In the genomic region with DNA sequence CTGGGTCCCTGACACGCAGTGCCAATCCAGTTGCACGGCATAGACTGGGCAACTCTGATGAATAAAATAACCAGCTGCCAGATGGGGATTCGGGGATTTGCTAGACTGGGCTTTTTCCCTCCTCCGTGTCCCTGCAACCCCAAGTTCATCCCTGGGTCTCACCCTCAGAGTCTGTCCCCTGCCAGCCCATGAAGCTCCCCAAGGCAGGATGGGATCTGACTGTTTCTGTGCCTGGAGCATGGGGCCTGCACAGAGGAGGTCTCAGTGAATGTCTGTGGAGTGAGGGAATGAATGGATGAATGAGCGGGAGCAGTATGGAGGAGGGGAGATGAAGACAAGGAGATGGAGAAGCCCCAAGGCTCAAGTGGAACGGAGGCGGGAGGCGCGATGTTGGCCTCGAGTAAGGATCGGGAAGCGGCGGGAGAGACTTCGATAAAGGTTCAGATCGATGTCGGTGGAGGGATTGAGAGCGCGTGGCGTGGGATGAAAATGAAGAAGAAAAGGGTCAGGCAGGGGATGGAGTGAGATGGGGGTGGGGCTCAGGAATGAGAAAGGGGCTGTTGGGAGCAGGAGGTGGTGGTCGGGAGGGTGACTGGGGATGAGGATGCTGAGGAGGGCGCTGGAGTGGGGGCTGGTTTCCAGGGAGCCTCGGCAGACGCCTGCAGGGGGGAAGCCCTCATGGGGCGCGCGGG, we compare ENCODE assay signal across 8 mouse cellular contexts. TPM values are rescaled to one million over a fixed set of nuclear protein-coding genes. Genes with fewer than 3 reads are reported as not detected.
DNase-seq lines count a peak whose midpoint lies in the region; ATAC-seq and TF ChIP-seq lines count a peak whose summit lies in the region.

No protein-coding gene starts in this region.

- H3K9ac ChIP-seq in intestine, embryonic 15.5 days: peak overlapping the region; percentile 73
- peak overlapping the region; percentile 86 for H3K9ac ChIP-seq in neural tube, embryonic 11.5 days (ENCODE audit: low read length)

- intact Hi-C loops in gastrocnemius, adult 2 months (cut with DNase I): no loop called here

- TF ChIP-seq CTCF in gastrocnemius, adult 2 months (IDR thresholded peaks at IDR 0.05): no peak
- TF ChIP-seq CTCF in thymus, adult 2 months (IDR thresholded peaks at IDR 0.05; ENCODE audit: borderline replicate concordance, control insufficient read depth, extremely low read depth, insufficient read depth, low read length, poor library complexity): peak; percentile 25; the same call in 1 of the 2 replicates

- H3K4me1 ChIP-seq in thymus, adult 2 months (replicated peaks; ENCODE audit: control insufficient read depth, insufficient read depth, low read length): peaks cover 12% of the 10 kb centered on the region
- peaks cover 15% of the 10 kb centered on the region for H3K4me1 ChIP-seq in intestine, embryonic 15.5 days (replicated peaks)
- peaks cover 18% of the 10 kb centered on the region for H3K4me1 ChIP-seq in neural tube, embryonic 11.5 days (ENCODE audit: control insufficient read depth, insufficient read depth, low read length)

- no peaks in the 10 kb centered on the region for H3K27me3 ChIP-seq in thymus, adult 2 months (ENCODE audit: control insufficient read depth, insufficient read depth, low read length)
- H3K27me3 ChIP-seq in intestine, embryonic 15.5 days (replicated peaks): no peaks in the 10 kb centered on the region
- H3K27me3 ChIP-seq in neural tube, embryonic 11.5 days (ENCODE audit: control insufficient read depth, insufficient read depth, low read length): no peaks in the 10 kb centered on the region

- no peak for DNase-seq in gastrocnemius, adult 2 months
- DNase-seq in gastrocnemius, postnatal 10 days: no peak
- DNase-seq in thymus, adult 2 months: peak; percentile 22
- no peak for DNase-seq in thymus, postnatal 10 days (ENCODE audit: low spot score in 2 of 2)
- DNase-seq in neural tube, embryonic 11.5 days (ENCODE audit: low spot score): peak; percentile 44
- no peak for DNase-seq in Muller cell, postnatal 12 days (ENCODE audit: inconsistent ontology term)
- DNase-seq in adrenal gland, adult 18-20 months (ENCODE audit: low spot score in 2 of 2): no peak

- peak overlapping the region; percentile 81 for H3K4me3 ChIP-seq in gastrocnemius, adult 2 months
- peak overlapping the region; percentile 80 for H3K4me3 ChIP-seq in thymus, adult 2 months (ENCODE audit: control insufficient read depth, insufficient read depth, low read length)
- peak overlapping the region; percentile 80 for H3K4me3 ChIP-seq in intestine, embryonic 15.5 days (replicated peaks)
- peak overlapping the region; percentile 78 for H3K4me3 ChIP-seq in neural tube, embryonic 11.5 days (ENCODE audit: low read depth, low read length)

- WGBS in thymus, adult 2 months: 38% methylated on average over 26 of the region's 26 CpGs
- 11% methylated on average over 26 of the region's 26 CpGs for WGBS in intestine, embryonic 15.5 days
- WGBS in neural tube, embryonic 11.5 days: 7% methylated on average over 26 of the region's 26 CpGs

- peak overlapping the region; percentile 94 for H3K4me2 ChIP-seq in intestine, embryonic 15.5 days (replicated peaks)
- H3K4me2 ChIP-seq in neural tube, embryonic 11.5 days (ENCODE audit: low read depth): peak overlapping the region; percentile 89

- ATAC-seq in intestine, embryonic 15.5 days: no peak
- peak; percentile 32 for ATAC-seq in neural tube, embryonic 11.5 days (ENCODE audit: insufficient read depth, low FRiP score, low TSS enrichment)

- H3K9me3 ChIP-seq in intestine, embryonic 15.5 days: no peaks in the 10 kb centered on the region
- H3K9me3 ChIP-seq in neural tube, embryonic 11.5 days (ENCODE audit: control insufficient read depth, low read length): no peaks in the 10 kb centered on the region

- peaks cover 20% of the 10 kb centered on the region for H3K36me3 ChIP-seq in thymus, adult 2 months (ENCODE audit: control insufficient read depth, insufficient read depth, low read length)
- peaks cover 18% of the 10 kb centered on the region for H3K36me3 ChIP-seq in intestine, embryonic 15.5 days
- peaks cover 16% of the 10 kb centered on the region for H3K36me3 ChIP-seq in neural tube, embryonic 11.5 days (ENCODE audit: control insufficient read depth, insufficient read depth, low read length)

- TF ChIP-seq POLR2A in thymus, adult 2 months (IDR thresholded peaks at IDR 0.05; ENCODE audit: control insufficient read depth, extremely low read depth, insufficient read depth, low read length, poor library complexity): no peak

- H3K27ac ChIP-seq in gastrocnemius, adult 2 months: peak overlapping the region; percentile 48
- H3K27ac ChIP-seq in thymus, adult 2 months (ENCODE audit: control insufficient read depth, insufficient read depth, low read length): no peak overlapping the region
- H3K27ac ChIP-seq in intestine, embryonic 15.5 days: 0 out of 2 replicates have a peak overlapping the region, but pooled peaks have one; percentile 56
- peak overlapping the region; percentile 79 for H3K27ac ChIP-seq in neural tube, embryonic 11.5 days (ENCODE audit: low read depth, low read length)

RNA-seq across cellular contexts. Expression of gene Arhgap33, which starts 0.8 kb away (rescaled TPM):
- under 1 TPM; 0.31 to 0.47 TPM for total RNA-seq in gastrocnemius, adult 2 months (2021)
- total RNA-seq in gastrocnemius, postnatal 10 days (2021): 1 to 10 TPM; 3.2 to 4.8 TPM
- polyA plus RNA-seq in thymus, adult 2 months (2012; rRNA removed): 156 and 176 TPM in 2 replicates
- 7.4 and 7.8 TPM in 2 replicates for polyA plus RNA-seq in intestine, embryonic 15.5 days (2015; fragmentation: Nextera tagmentation; extraction: Ambion mirVana)
- 48.8 and 51.1 TPM in 2 replicates for polyA plus RNA-seq in neural tube, embryonic 11.5 days (2014; fragmentation: Nextera tagmentation; extraction: Ambion mirVana)
- 1 to 10 TPM; 1.8 to 2.7 TPM for total RNA-seq in adrenal gland, adult 18-20 months (2021)

RNA-seq across cellular contexts. Expression of gene Hspb6, which starts 17.9 kb away (rescaled TPM):
- total RNA-seq in gastrocnemius, adult 2 months (2021): 1,000 to 10,000 TPM in 1 of 2 experiments, 100 to 1,000 TPM in 1; 867 to 2,532 TPM
- total RNA-seq in gastrocnemius, postnatal 10 days (2021): 100 to 1,000 TPM; 304 to 323 TPM
- polyA plus RNA-seq in thymus, adult 2 months (2012; rRNA removed): 30.0 and 89.6 TPM in 2 replicates
- polyA plus RNA-seq in intestine, embryonic 15.5 days (2015; fragmentation: Nextera tagmentation; extraction: Ambion mirVana): 37.8 and 41.5 TPM in 2 replicates
- 3.7 and 4.4 TPM in 2 replicates for polyA plus RNA-seq in neural tube, embryonic 11.5 days (2014; fragmentation: Nextera tagmentation; extraction: Ambion mirVana)
- total RNA-seq in adrenal gland, adult 18-20 months (2021): 10 to 100 TPM; 26.3 to 34.9 TPM

RNA-seq across cellular contexts. Expression of gene Proser3, which starts 18.0 kb away (rescaled TPM):
- total RNA-seq in gastrocnemius, adult 2 months (2021): 1 to 10 TPM; 5.5 to 7.3 TPM
- total RNA-seq in gastrocnemius, postnatal 10 days (2021): 1 to 10 TPM; 3.8 to 6.2 TPM
- 36.1 and 36.3 TPM in 2 replicates for polyA plus RNA-seq in thymus, adult 2 months (2012; rRNA removed)
- 8.7 and 10.0 TPM in 2 replicates for polyA plus RNA-seq in intestine, embryonic 15.5 days (2015; fragmentation: Nextera tagmentation; extraction: Ambion mirVana)
- 8.6 and 12.1 TPM in 2 replicates for polyA plus RNA-seq in neural tube, embryonic 11.5 days (2014; fragmentation: Nextera tagmentation; extraction: Ambion mirVana)
- 1 to 10 TPM; 6.5 to 6.9 TPM for total RNA-seq in adrenal gland, adult 18-20 months (2021)

RNA-seq across cellular contexts. Expression of gene Lin37, which starts 25.6 kb away (rescaled TPM):
- total RNA-seq in gastrocnemius, adult 2 months (2021): 10 to 100 TPM in 1 of 2 experiments, 1 to 10 TPM in 1; 9.2 to 10.5 TPM
- total RNA-seq in gastrocnemius, postnatal 10 days (2021): 10 to 100 TPM; 11.0 to 16.3 TPM
- polyA plus RNA-seq in thymus, adult 2 months (2012; rRNA removed): 73.0 and 78.6 TPM in 2 replicates
- 46.3 and 48.4 TPM in 2 replicates for polyA plus RNA-seq in intestine, embryonic 15.5 days (2015; fragmentation: Nextera tagmentation; extraction: Ambion mirVana)
- polyA plus RNA-seq in neural tube, embryonic 11.5 days (2014; fragmentation: Nextera tagmentation; extraction: Ambion mirVana): 46.2 and 47.0 TPM in 2 replicates
- total RNA-seq in adrenal gland, adult 18-20 months (2021): 10 to 100 TPM; 47.0 to 59.3 TPM

RNA-seq across cellular contexts. Expression of gene U2af1l4, which starts 29.0 kb away (rescaled TPM):
- total RNA-seq in gastrocnemius, adult 2 months (2021): 10 to 100 TPM; 53.8 to 62.5 TPM
- total RNA-seq in gastrocnemius, postnatal 10 days (2021): 10 to 100 TPM; 56.3 to 57.5 TPM
- polyA plus RNA-seq in thymus, adult 2 months (2012; rRNA removed): 81.5 and 84.2 TPM in 2 replicates
- polyA plus RNA-seq in intestine, embryonic 15.5 days (2015; fragmentation: Nextera tagmentation; extraction: Ambion mirVana): 73.4 and 76.6 TPM in 2 replicates
- polyA plus RNA-seq in neural tube, embryonic 11.5 days (2014; fragmentation: Nextera tagmentation; extraction: Ambion mirVana): 90.6 and 95.5 TPM in 2 replicates
- total RNA-seq in adrenal gland, adult 18-20 months (2021): 10 to 100 TPM; 67.1 to 67.4 TPM

Comparison
In these comparisons a context has a peak if more than half of its experiments do, and no peak if none do; other contexts are left out.
1. DNase-seq: peak in thymus, adult 2 months (single experiment) and neural tube, embryonic 11.5 days (single experiment); none in gastrocnemius, adult 2 months (single experiment), gastrocnemius, postnatal 10 days (single experiment), thymus, postnatal 10 days (0 of 2), Muller cell, postnatal 12 days (single experiment) and adrenal gland, adult 18-20 months (0 of 2).
2. RNA of gene Hspb6, which starts 17.9 kb away (total RNA-seq): 867 to 2,532 TPM in gastrocnemius, adult 2 months and 304 to 323 TPM in gastrocnemius, postnatal 10 days; 26.3 to 34.9 TPM in adrenal gland, adult 18-20 months; every median in the first group is over 4 times any median in the second.
3. Peak in every context shown above with its lines, with median percentiles within 50 percentile points of each other: H3K4me3 ChIP-seq.